Mouse (Mus musculus): Measurements from ENCODE around the gene Hoga1.

Gene Hoga1

DNA sequence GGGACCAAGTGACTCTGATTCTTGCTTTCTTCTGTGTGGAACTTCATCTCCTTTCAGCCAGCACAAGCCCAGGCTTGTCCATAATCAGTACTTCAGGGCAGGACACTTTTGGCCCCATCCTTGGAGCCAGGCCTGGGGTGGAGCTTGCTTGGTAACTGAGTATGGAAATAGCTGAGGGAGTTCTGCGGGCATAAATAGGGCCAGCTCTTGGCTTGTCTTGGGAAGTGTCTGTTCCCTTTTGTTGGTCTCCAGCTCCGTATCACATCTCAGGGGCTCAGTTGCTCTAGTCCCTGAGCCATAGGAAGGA, 22.9 kb upstream of the Hoga1 start:
- no peak for DNase-seq

DNA sequence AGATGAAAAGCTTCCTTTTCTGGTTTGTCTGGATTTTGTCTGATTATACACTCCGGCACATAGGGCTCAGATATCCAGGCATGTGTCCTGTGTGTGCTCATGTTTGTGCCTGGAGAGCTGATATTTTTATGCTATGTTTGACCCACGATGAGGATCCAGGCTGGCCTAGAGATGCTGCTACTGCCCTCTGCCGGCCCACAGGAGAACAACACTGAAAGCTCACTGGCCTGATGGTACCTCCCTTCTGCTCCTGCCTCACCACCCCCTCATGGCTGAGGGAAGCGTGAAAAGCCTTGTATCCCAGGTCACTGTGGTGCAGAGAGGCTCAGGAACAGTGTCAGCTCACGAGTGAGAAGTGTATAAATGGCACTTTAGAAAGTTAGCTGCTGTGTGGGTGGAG, 19.3 kb upstream of the Hoga1 start:
- peak; percentile 89 to 94 for DNase-seq

DNA sequence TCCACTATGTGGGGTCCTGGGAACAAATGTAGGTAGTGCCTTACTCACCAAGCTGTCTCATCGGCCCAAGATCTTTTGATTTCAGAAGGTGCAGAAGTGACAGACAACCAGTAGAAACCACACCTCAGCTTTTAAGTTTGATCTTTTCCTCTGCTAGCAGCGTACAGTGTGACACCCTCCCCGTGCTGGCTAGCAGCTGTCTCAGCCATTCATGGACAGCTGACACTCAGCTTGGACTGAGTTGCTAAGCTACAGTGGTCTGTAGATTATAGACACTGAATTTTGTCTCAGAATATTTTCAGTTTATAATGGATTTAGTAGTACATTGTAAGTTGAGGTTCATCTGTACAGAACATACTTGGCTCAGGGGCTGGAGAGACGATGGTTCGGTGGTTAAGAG, 14.3 kb upstream of the Hoga1 start:
- no peak for DNase-seq

DNA sequence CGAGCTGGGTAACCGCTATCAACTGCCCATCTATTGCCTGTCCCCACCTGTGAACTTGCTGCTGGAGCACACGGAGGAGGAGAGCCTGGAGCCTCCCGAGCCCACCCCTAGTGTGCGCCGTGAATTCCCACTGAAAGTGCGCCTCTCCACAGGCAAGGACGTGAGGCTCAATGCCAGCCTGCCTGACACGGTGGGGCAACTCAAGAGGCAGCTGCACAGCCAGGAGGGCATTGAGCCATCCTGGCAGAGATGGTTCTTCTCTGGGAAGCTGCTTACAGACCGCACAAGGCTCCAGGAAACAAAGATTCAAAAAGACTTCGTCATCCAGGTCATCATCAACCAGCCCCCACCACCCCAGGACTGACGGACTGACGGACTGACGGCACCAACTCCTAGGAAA, 11.8 kb upstream of the Hoga1 start:
- DNase-seq: peak; percentile 26 to 36

DNA sequence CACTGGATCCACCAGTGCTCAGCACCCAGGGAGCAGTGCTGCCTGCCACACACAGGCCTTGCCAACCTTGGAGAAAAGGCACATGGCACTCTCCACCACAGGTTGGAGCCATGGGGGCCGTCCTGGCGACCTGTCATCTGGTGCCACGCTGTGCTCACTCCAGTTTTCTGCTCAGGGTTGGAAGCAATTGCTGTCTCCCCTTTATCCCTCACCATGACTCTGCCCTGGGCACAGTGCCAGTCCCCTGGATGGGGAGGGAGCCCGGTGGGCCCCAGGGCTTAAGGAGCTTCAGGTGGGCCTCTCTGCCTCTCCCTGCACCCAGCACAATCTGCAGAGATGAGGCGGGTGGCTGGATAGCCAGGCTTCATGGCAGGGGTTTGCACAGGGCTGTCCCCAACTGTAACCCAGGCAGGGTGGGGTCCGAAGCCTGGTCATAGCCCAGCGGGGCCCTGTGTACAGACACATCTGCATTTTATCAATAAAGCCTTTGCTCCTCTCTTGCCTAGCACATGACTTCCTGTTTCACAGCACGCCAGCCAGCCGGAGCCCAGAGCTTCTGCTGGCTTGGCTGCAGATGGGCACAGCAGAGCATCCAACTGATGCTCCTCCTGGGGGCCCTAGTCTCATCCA, 11.1 kb upstream of the Hoga1 start:
- peak in 1 of 2 experiments; percentile 21 for DNase-seq

DNA sequence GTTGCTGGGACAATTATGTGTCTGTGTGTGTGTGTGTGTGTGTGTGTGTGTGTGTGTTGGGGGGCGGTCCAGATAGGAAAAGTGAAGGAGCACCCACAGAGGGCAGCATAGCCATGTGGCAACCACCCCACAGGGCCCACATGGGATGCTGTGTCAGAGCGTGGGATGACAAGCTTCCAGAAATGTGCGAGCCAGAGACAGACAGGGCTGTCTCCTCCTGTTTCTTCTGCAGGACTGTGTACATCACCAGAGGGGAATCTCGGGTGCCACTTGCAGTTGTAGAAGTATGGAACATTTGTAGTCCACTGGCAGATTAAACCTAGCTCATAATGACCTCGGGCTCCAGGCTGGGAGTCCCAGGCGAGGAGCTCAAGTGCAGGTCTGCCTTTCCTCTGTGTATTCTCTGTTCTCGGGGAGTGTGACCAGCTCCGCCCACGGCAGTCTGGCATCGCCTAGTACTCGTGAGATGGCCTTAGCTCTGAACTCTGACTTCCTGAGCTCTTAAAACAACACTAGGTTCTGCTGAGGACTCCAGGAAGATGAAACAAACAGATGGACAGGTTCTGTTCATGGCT, 10.4 kb upstream of the Hoga1 start:
- DNase-seq: no peak

DNA sequence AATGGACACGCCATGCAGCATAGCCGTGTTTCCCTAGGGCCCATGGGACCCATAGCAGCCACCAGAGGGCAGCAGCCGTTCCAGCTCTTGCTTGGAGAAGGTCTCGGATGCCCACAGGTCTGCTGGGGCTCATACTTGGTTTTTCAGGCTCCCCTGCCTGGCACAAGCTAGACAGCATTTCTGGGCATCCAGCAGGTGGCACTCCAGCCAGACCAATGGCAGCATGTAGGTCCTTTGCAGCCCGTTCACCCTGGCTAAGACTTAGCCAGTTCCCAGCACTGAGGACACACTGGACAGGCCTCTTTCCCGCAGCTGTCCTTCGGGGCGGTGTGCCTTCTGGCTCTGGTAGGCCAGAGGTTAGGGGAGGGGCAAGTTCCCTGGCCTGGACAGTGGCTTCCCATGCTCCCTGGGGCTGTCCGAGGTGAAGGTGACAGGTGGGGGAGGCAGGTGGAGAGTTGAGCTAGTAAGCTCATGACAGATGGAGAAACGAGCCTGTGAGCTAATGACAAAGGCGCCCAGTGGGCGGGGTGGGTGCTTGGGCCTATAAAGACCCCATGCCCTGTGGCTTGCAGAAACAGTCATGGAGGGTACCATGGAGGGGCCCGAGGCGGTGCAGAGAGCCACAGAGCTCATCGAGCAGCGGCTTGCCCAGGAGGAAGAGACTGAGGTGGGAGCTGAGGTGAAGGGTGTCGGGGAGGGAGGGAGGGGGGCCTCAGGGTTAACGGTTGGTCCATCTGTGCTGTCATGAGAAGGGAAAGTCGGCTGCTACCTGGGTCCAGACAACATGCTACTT, 9.8 kb upstream of the Hoga1 start, which contains the start of gene Ankrd2:
Gene Ankrd2 (plus strand): TSS at position 545 of the 793 bp plus-strand sequence.
- DNase-seq: peak; percentile 87 to 91

DNA sequence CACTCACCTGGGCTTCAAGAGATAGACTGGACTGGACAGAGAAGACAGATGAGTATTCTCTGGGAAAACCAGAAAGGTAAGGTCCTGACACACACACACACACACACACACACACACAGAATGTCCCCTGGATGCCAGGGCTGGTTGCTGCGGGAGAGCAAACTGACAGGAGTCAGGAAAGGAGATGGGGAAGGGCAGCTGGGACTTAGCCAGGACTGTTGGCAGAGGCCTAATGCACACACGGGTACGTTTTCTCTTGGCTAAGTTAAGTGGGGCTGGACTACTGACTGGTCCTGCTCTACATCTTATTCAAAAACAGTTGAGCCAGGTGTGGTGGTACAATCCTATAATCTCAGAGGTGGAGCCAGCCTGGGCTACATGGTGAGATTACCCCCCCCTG, 9.1 kb upstream of the Hoga1 start:
- DNase-seq: no peak

DNA sequence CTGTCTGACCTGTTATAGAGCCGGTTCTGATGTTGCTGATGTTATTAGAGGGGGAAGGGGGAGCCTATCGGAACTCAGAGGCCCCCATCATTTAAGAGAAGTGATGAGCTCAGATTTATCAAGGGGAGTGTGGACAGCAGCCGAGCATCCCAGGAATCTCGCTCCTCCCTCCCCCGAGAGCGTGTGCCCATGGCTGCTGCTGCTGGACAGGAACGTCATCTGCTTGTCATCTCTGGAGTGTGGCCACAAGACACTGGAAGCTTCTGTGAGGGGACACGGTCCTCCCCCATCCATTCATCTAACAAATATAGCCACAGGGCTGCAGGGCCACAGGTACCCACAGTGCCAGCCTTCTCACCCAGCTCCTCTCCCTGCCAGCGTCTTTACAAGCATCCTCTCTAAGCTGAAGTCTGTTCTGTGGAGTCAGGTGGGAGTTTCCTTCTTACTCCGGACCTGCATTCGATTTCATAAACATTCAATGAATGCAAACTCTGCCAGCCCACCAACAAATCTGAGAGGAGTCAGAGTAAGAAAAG, 8.2 kb upstream of the Hoga1 start:
- DNase-seq: no peak

DNA sequence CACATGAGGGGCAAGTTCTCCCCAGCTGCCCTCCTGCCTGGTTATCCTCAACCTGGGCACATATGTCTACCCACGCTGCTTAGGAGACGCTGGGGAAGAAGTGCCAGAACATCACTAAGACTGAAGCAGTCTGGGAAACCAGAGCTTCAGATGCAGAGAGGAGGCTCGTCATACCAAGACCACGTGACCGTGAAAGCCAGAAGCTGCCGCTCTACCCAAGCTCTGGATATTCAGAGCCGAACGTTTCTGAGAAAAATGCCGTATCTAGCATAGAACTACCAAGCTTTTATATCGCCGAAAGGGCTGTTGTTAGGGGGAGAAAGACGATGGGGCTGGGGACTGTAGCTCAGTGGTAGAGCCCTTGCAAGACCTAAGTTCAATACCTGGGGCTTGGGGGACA, 7.1 kb upstream of the Hoga1 start:
- no peak for DNase-seq

DNA sequence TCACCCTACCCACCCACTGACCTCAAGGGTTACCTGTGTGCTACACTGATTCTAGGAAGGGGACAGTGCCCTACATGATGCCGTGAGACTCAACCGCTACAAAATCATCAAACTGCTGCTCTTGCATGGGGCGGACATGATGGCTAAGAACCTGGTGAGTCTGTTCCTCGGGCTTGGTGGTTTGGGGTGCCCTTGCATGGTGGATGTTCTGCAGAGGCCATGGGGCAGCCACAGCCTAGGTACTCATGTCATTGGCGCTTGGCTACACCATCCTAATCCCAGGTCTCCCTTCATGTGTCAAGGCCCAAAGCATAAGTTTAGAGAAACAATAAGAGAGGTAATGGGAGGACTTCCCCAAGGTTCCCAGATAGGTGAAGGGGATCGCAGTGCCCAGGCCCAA, 1.4 kb upstream of the Hoga1 start:
- DNase-seq: no peak

DNA sequence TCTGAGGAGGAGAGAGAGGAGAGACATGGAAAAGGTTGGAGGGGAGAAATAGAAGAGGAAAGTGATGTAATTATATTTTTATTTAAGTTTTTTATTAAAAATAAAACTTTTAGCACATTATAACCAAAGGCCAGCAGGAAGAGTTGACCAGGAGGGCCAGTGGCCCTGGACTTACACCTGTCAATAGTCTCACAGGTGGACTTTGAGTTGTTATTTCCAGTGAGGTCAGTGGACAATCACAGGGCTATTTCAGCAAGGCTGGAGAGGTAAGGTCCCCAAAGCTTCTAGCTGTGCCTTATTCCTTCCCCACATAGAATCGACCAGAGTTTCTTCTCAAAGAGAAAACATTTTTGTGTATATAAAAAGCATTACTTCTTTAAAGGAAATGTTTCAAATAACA, 4.8 kb downstream of the Hoga1 start:
- no peak for DNase-seq

DNA sequence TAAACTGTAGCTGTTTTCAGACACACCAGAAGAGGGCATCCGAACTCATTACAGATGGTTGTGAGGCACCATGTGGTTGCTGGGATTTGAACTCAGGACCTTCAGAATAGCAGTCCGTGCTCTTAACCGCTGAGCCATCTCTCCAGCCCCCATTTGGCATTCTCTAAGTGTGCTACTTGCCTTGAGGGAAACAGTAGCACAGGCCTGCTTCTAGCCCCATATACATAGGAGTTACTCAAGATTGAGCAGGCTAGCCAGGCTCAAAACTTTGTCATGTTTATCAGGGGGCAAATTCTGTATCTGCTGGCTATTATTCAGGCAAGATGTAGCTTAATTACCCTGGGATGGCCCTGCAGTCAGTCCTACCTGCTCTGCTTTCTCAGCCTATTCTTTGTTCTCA, 5.9 kb downstream of the Hoga1 start:
- DNase-seq: no peak

DNA sequence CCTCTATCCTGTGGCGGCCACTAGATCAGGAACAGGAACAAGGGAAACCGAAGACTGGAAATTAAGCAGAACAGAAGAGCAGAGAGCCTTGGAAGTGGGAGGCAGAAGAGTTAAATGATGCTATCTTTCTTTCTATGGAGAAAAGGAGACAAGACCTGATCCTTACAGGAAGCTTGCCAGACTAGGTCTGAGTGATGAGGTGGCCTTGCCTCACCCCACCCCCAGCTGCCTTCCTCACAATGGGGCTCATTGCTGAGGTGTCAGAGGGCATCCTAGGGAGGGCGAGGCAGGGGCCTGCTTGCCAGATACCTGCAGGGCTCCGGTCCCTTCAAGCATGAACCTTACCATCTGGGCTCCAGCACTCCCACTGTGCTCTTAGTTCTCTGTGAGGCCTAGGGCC, 6.5 kb downstream of the Hoga1 start, which contains the start of gene 4933411K16Rik:
Gene 4933411K16Rik (plus strand): TSS at position 301 of the 400 bp plus-strand sequence.
- no peak for DNase-seq

DNA sequence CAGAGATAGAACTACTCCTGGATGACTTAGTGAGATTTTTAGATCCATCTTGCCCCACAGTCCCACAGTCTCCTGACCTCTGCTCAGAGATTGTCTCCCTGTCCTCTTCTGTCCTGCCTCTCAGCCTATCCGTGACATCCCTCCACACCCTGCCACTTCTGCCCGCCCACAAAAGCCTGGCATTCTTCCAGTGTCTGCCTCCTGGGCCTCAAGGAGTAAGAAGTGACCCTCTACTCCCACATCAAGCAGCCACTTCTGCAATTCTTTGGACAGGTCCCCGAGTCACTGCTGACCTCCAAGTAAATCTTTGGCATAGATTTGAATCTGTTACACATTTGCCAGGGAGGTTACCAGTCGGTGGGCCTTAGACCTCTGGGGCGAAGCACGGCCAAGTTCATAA, 8.8 kb downstream of the Hoga1 start:
- DNase-seq: no peak

DNA sequence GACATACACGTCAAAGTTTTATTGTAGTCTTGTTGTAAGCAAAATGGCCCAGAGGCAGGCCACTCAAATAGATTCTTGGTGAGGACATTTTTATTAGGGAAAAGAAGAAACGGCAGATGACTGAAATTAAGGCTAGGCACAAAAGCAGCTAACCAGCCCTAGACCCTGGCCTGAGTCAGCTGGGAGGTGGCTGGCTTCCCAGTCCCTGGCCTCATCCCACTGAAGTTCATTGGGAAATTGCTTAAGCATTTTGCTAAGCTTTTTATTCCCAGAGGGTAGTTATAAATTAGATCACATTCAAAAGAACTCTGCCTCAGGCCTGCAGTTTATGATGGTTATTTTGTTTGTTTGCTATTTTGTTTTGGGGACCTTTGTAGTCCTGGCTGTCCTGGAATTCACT, 10.5 kb downstream of the Hoga1 start:
- no peak for DNase-seq

DNA sequence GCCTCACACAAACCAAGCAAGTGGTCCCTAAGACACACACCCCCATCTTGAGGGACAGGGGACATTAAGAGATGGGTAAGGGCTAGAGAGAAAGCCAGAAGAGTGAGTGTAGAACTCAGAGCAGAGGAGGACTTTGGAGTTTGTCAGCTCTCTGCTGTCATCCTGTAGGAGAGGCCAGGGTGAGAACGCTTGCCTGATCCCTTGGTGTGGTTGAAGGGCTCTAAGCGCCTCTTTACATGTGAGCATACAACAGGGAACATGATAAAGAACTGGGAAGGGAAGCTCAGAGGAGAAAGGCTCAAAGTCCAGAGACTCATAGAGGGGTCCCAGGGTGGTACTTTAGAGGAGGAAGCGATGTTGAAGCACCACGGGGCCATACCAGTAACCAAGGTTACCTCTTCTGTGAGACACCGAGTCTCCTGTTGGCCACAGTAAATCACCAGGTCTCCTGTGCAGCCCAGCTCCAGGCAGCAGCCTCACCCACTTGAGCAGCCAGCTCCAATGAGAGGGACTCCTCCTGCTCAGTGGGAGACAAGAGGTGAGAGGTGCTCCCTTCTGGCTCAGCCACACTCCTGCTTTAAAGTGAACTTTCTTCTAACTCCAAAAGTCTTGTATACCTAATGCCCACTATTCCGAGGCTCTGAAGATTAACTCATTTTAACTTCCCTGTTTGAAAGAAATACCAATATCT, 11.5 kb downstream of the Hoga1 start:
- DNase-seq: no peak

DNA sequence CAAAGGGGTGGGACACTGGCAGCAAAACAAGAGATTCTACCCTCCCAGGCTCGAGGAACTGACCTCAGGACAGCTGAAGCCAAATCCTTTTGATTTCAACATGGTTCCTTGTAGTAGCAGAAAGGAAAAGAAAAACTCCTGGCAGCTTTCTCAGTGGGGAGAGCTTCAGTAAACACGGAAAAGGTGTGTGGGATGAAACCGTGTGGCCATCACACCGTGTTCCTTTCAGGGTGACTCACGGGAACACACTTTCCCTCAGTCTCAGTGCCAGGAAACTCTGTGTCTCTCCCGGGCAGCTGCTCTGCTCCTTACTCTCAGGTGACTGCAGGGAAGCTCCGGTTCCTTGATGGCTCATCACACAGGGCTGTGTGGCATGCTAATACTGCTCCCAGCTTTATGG, 13.0 kb downstream of the Hoga1 start:
- DNase-seq: no peak

DNA sequence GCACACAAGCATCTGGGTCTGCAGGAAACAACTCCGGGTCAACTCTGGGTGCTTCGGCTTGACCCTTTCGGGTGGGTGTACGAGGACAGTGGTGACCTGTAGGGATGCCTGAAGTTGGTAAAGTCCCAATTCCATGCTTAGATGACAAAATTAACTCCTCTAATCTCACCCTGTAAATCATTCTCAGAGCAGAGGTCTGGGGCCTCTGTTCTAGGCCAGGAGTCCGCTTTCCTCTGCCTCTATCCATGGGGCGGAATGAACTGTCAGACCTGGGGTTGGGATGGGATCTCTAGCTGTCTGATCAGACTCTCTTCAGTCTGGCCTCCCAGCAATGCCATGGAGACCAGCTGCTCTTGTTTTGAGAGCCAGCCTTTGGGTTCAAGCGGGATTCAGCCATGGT, 16.0 kb downstream of the Hoga1 start:
- no peak for DNase-seq

DNA sequence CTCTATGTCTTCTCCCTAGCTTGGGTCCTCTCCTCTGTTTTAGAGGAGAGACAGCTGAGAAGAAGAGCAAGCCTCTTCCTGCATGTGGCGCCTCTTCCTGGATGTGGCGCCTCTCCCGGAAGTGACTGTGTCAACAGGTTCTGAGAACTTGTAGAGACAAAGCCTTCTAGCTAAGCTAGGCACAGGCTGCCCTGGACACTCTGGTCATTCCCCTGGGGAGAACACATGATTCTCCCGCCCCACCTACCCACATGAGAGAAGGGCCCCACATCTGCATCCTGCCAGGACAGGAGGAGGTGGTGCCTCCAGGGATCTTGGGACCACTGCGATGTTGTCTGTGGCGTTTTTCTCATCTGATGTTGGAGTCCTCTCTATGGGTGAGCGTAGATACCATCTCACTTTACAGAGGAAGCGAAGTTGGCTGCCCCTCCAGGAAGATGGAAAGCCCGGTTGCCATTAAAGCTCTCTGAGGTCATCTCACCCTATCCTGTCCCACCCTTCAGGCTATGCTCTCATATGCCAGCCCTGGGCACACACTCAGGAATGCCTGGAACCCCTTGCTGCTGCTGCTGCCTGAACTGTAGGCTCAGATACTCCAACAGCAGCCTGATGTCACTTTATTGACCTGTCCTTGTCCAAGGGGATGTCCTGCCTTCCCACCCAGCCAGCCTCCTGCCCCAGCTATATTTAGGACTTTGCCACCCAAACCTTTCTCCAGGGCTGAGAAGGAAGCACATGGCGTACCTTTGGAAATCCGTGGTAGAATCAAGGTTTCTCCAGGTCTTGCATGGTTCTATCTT, 23.2 kb downstream of the Hoga1 start:
- DNase-seq: no peak

DNA sequence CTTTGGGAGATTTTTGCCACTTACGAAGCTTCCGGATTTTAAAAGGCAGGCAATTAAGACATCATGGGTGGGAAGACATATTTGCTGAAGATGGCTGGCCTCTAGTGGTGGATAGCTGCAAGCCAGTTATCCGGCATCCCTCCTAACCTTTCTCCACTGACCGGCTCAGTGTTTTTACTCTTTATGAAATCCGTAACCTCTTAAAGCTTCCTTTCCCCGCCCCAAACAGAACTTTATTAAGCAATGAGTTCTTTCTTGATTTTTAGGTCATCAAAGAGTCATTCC, 23.8 kb downstream of the Hoga1 start:
- DNase-seq: peak; percentile 31 to 36

DNA sequence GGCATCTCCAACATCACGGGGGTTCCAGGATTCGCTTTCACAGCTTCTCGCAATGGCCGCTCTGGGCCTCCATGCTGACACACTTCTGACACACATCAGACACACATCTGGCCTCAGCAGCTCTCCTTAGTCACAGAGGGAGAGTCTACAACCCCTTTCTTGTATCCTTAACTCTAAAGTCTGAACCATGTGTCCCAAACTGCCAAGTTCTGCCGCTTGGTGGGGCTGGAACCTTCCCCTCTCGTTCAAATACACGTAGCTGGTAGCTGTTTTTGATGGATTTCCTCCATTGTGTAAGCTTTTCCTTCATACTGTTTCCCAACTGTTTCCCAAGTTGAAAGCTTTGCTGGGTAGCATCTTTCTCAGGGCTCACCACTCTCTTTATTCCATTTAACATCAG, 25.8 kb downstream of the Hoga1 start:
- DNase-seq: no peak

Measured in cerebellum, postnatal 36 days (tissue).